Mouse (Mus musculus) hindbrain, embryonic 14.5 days (tissue): ENCODE results near the gene Psmb7. TPM values are rescaled to one million over a fixed set of nuclear protein-coding genes. Genes with fewer than 3 reads are reported as not detected.

ENCODE experiments used
- ATAC-seq: fragments of 200-750 bp; cut with Nextera tagmentation; 2 replicates; pipeline ENCODE4 v1.8.0; 2017; ENCODE audit warnings: moderate number of reproducible peaks, mild to moderate bottlenecking, moderate TSS enrichment, moderate library complexity; ENCODE audit not compliant: low FRiP score
- DNase-seq: peaks from one replicate; pipeline ENCODE4 v3.0.0-alpha.2; 2015; ENCODE audit warnings: low spot score
- H3K27ac ChIP-seq: fragments of 300-500 bp; sonication (generic); 2 replicates; pipeline ENCODE4 v1.5.1; 2014; ENCODE audit warnings: mild to moderate bottlenecking, moderate library complexity
- H3K27me3 ChIP-seq: fragments of 300-500 bp; sonication (generic); 2 replicates; pipeline ENCODE4 v1.6.1; 2014; ENCODE audit warnings: mild to moderate bottlenecking, low read length, mixed read lengths; ENCODE audit not compliant: control insufficient read depth, insufficient read depth
- H3K36me3 ChIP-seq: fragments of 300-500 bp; sonication (generic); replicated peaks from 2 replicates; pipeline ENCODE4 v1.6.1; 2014; ENCODE audit not compliant: control insufficient read depth, insufficient read depth
- H3K4me1 ChIP-seq: fragments of 300-500 bp; sonication (generic); replicated peaks from 2 replicates; pipeline ENCODE4 v1.6.1; 2014; ENCODE audit warnings: antibody characterized with exemption, low read length, mixed read lengths; ENCODE audit not compliant: control insufficient read depth, insufficient read depth
- H3K4me2 ChIP-seq: fragments of 300-500 bp; sonication (generic); replicated peaks from 2 replicates; pipeline ENCODE4 v1.6.1; 2014; ENCODE audit warnings: mild to moderate bottlenecking, moderate library complexity
- H3K4me3 ChIP-seq: fragments of 300-500 bp; sonication (generic); replicated peaks from 2 replicates; pipeline ENCODE4 v1.5.1; 2014; ENCODE audit warnings: mild to moderate bottlenecking, low read length
- H3K9ac ChIP-seq: fragments of 300-500 bp; sonication (generic); 2 replicates; pipeline ENCODE4 v1.6.1; 2014
- H3K9me3 ChIP-seq: fragments of 300-500 bp; sonication (generic); 2 replicates; pipeline ENCODE4 v1.6.1; 2016; ENCODE audit warnings: low read length; ENCODE audit not compliant: control insufficient read depth
- WGBS: fragments of 180-500 bp; shearing (Covaris S2); extraction: QIAGEN DNeasy Blood & Tissue Kit; methylation state at CpG from one replicate; pipeline ENCODE4 v1.1.7; 2014; 5-methylcytosine and 5-hydroxymethylcytosine counted together
- polyA plus RNA-seq: library from polyadenylated mRNA; unstranded; fragments of >200 nt; fragmentation: Nextera tagmentation; extraction: Ambion mirVana; gene quantifications from 2 replicates; pipeline ENCODE4 v1.2.1, GENCODE M21; 2014

Gene Psmb7
- polyA plus RNA-seq, 1 experiment from 2014 or later = 305 TPM

DNA sequence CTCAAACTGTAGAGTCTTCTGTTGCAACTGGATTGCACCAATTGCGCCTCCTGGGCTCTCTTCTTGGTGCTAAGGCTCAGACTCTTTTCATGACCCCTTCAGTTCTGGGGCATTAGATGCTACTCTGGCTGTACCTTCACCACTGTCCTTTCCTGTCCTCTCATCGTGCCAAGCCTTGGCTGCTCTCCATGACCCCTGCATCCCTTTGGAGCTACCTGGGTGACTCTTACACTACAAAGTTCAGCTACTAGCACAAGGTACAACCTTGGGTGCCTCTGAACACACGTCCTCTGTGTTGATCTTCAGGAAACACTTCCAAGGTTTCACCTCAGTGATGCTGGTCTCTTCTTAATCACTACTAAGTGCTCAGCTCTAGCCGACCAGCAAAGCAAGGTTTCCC is 81.3 kb downstream of the Psmb7 start:
- H3K4me3 ChIP-seq = no peak overlapping the region
- H3K4me2 ChIP-seq = no peak overlapping the region
- no peak overlapping the region for H3K27ac ChIP-seq
- DNase-seq = no peak
- H3K27me3 ChIP-seq = no peaks in the 10 kb centered on the region
- H3K9ac ChIP-seq = no peak overlapping the region
- 0 out of 2 replicates have a peak, but pooled peaks cover 4% of the 10 kb centered on the region for H3K4me1 ChIP-seq
- no peaks in the 10 kb centered on the region for H3K9me3 ChIP-seq
- H3K36me3 ChIP-seq = no peaks in the 10 kb centered on the region; the same call in 1 of the 2 replicates
- ATAC-seq = no peak
- 92% methylated on average over 4 of the region's 4 CpGs for WGBS

DNA sequence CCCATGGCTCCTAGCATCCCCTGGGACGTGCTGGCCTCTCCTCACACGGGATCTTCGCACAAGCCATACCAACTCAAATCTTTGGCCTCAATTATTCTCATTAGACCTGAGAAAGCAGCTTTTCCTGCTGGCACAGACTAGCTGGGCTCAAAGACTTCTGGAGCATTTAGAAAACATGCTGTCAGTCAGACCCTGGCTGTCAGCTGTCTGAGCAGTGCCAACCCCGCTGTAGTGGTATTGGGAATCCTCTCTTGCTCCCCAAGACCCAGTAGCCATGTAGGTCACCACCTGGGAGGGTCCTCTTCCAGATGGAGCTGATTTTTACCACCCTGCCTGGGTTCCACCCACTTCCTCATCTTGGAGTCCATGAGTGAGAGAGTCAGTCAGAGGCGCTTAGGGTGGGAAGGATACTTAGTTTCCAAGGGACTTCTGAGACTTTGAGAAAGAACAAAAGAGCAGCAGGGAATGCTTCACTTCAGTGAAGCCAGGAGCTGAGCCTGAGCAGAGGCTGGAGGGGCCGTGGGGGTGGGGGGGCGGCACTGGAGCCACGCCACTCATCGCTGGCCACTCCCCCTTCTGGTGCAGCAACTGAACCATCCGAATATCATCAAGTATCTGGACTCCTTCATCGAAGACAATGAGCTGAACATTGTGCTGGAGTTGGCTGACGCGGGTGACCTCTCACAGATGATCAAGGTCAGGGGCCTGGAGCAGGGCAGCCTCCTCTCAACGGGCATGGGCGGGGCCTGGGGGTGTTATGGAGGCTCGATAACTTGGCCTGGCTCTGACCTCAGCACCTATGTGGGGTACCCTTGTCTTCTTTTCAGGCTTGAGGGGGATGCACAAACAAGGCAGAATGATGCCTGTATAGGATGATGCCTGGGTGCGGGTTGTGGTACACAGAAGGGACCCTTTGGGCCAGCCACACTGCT is 83.3 kb downstream of the Psmb7 start:
- Histone ChIP-seq H3K9ac (no peak overlapping the region), H3K4me3 (no peak overlapping the region), H3K27ac (no peak overlapping the region), H3K36me3 (no peaks in the 10 kb centered on the region; the same call in 1 of the 2 replicates), H3K9me3 (no peaks in the 10 kb centered on the region), H3K4me1 (0 out of 2 replicates have a peak, but pooled peaks cover 8% of the 10 kb centered on the region), H3K4me2 (no peak overlapping the region), H3K27me3 (no peaks in the 10 kb centered on the region)
- ATAC-seq = 0 out of 2 replicates have a peak, but pooled peaks have one; percentile 9
- no peak for DNase-seq
- WGBS = 44% methylated on average over 17 of the region's 17 CpGs

DNA sequence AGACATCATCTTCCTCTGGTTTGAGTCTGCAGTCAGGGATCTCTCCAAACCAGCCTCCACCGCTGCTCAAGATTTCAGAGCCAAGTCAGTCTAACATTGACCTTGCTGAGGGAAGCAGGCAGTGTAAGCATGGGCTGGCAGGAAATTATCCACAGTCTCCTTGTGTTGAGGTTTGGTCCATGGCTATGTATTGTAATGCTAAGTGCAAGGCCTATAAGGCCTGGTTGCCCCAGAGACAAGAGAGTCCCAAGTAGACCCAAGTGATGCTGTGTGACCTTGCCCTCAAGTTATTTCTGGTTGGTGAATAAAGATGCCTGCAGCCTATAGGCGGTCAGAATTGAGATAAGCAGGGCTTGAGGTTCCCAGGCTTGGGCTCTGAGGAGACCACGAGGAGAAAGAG is 87.2 kb downstream of the Psmb7 start:
- ATAC-seq (no peak), DNase-seq (no peak)
- 63% methylated on average over 3 of the region's 3 CpGs for WGBS
- Histone ChIP-seq H3K36me3 (no peaks in the 10 kb centered on the region), H3K9me3 (no peaks in the 10 kb centered on the region), H3K4me2 (no peak overlapping the region), H3K9ac (no peak overlapping the region), H3K27me3 (no peaks in the 10 kb centered on the region), H3K4me3 (no peak overlapping the region), H3K4me1 (peaks cover 25% of the 10 kb centered on the region), H3K27ac (no peak overlapping the region)

DNA sequence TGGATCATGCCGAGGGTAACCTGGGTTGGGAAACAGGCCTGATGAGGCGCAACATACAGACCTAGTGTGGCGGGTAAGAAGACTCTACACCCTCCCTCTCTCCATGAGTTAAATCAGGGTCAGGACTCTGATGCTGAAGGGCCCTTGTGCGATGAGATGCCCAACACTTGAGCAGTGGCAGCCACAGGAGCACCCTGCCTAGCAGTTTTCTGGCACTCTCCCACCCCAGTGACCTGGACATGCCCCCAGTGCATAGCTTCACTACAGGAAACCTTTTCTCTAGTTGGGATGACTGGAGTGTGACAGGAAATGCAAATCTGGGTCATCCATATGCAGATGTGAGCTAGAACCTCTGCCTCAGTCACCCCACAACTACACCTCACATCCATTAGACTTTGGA is 88.2 kb downstream of the Psmb7 start:
- H3K27ac ChIP-seq = no peak overlapping the region
- H3K4me2 ChIP-seq = no peak overlapping the region
- no peak overlapping the region for H3K9ac ChIP-seq
- peaks cover 25% of the 10 kb centered on the region for H3K4me1 ChIP-seq
- no peaks in the 10 kb centered on the region for H3K9me3 ChIP-seq
- H3K36me3 ChIP-seq = no peaks in the 10 kb centered on the region
- 78% methylated on average over 4 of the region's 4 CpGs for WGBS
- H3K4me3 ChIP-seq = no peak overlapping the region
- DNase-seq (no peak), ATAC-seq (no peak)
- H3K27me3 ChIP-seq = no peaks in the 10 kb centered on the region

DNA sequence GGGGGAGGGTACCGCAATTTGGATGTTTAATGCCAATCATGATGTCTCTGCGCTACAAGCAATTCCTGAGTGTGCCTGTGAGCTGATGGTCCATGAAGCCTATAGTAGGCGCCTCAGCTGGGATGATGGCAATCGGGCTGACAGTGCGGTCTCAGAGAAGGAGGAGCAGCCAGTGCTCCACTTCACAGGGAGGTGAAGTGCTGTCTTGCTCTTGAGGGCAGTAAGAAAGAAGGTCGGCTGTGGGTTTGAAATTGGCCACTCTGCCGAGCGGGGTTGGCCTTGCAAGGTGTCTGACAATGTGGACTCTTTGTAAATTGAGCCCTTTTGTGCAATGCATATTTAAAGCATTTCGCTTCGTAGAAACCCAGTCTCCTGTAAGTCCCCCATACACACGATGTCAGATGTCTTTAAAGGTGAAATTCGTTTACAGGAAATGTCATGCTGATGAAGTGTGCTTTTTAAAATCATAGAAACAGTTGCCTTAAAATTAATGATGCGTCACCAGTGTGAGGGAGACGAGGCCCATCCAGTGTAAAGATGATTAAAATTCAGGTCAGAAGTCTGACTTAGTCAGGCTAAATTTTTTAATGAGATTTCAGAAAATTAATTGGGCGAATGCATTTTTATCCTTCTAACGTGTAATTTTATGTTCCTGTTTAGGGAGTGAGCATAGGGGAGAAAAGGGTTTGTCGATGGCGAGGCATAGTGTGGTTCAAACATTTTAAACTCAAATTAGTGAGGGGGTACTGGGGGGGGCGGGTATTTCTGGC is 89.5 kb downstream of the Psmb7 start:
- H3K27ac ChIP-seq = no peak overlapping the region
- DNase-seq (no peak), ATAC-seq (no peak)
- H3K27me3 ChIP-seq = no peaks in the 10 kb centered on the region
- no peaks in the 10 kb centered on the region for H3K36me3 ChIP-seq
- no peak overlapping the region for H3K4me2 ChIP-seq
- peaks cover 21% of the 10 kb centered on the region for H3K4me1 ChIP-seq
- no peaks in the 10 kb centered on the region for H3K9me3 ChIP-seq
- 51% methylated on average over 19 of the region's 19 CpGs for WGBS
- H3K9ac ChIP-seq = no peak overlapping the region
- H3K4me3 ChIP-seq = no peak overlapping the region

DNA sequence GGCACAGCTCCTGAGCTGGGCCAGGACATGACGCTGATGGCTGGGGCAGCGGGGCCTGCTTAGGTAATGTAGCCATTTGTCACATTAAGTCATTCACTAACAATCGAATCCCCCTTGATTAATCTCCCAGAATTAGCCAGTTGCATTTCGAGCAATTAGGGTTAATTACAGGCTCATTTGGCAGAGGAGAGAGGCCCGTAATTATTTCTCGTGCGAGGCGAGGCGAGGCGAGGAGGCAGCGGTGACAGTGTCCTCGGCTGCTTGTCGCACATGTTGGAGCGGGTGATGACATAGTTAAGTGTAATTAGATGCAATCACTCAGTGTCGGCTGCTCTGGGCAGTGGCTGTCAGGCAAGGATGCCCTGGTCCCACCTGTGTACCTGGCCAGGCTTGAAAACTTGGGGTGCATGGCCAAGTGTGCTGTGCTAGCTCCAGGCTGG is 91.9 kb downstream of the Psmb7 start:
- Histone ChIP-seq H3K27ac (no peak overlapping the region), H3K4me3 (no peak overlapping the region), H3K4me2 (no peak overlapping the region), H3K36me3 (no peaks in the 10 kb centered on the region), H3K4me1 (peaks cover 22% of the 10 kb centered on the region), H3K27me3 (no peaks in the 10 kb centered on the region), H3K9ac (no peak overlapping the region), H3K9me3 (no peaks in the 10 kb centered on the region)
- WGBS = 33% methylated on average over 15 of the region's 15 CpGs
- DNase-seq (peak; percentile 63), ATAC-seq (peak; percentile 64)

DNA sequence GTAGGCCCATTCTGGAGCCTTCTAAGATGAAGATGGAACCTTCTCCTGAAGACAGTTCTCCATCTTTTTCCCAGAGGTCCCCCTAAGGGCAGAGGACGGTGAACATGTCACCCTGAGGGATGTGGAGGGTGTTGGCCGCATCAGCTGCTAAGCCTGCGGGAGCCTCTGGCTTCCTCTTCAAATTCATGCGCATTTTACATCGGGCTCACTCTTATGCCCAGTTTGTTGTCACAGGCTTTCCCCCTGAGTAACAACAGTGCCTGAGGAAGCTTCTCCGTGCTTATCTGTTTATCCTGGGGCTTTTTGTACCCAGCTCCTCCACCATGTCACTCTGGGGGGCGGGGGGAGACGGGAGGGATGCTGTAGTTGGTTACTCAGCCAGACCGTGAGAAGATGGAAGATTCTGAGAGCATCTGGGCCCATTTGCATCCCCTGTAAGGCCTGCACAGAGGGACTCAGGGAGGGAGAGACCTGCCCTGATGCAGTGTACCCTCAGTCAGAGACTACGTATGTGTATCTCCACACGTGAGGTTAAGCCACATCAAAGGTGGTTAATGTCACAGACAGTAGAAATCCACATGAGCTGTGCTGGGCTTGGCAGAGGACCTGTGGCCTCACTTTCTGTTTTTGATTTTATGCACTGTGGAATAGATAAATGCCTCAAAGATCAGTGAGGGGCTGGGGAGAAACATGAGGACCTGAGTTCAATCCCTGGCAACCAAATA is 95.9 kb downstream of the Psmb7 start:
- Histone ChIP-seq H3K9ac (no peak overlapping the region), H3K27ac (no peak overlapping the region), H3K4me3 (no peak overlapping the region), H3K9me3 (no peaks in the 10 kb centered on the region), H3K4me2 (no peak overlapping the region), H3K36me3 (no peaks in the 10 kb centered on the region), H3K4me1 (peaks cover 14% of the 10 kb centered on the region), H3K27me3 (no peaks in the 10 kb centered on the region)
- DNase-seq (no peak), ATAC-seq (no peak)
- WGBS = 37% methylated on average over 11 of the region's 11 CpGs

DNA sequence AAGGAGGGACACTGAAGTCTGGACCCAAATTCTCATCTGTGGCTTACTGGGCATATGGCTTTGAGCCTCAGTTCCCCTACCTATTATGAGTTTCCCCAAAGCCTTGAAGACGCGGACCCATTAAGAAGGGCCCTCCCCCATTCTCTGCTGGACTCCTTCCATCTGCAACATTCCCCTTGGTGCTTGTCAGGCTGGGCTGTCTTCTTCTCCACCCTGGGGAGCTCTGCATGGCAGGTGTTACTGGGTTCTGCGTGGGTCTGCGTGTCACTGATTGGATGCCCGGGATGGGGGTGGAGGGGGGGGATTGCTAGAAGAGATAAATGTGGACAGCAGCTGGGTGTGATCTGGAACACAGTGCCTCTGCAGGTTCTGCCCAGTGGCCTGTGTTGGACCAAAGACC is 97.1 kb downstream of the Psmb7 start:
- Histone ChIP-seq H3K27ac (no peak overlapping the region), H3K36me3 (no peaks in the 10 kb centered on the region), H3K27me3 (no peaks in the 10 kb centered on the region), H3K4me2 (no peak overlapping the region), H3K4me1 (peaks cover 14% of the 10 kb centered on the region), H3K9me3 (no peaks in the 10 kb centered on the region), H3K9ac (no peak overlapping the region), H3K4me3 (no peak overlapping the region)
- DNase-seq (no peak), ATAC-seq (no peak)
- WGBS = 54% methylated on average over 5 of the region's 5 CpGs

DNA sequence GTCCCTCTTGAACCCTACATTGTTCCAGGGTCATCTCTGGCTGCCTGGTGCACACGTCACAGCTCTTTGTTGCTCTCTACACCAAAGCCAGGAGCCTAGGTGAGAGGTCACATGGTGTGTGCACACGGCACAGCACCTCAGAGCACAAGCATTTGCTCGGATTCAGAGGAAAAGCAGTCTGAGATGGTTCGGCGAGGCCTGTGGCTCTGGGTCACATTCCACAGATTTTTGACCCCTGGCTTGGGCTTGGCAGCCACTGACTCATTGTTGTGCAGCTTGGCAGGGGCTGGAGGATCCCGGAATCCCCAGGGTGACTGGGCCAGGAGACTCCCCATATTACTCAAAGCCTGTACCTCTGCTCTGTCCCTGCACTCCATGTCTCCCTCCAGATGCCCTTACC is 97.7 kb downstream of the Psmb7 start:
- 16% methylated on average over 6 of the region's 6 CpGs for WGBS
- DNase-seq (no peak), ATAC-seq (no peak)
- H3K4me1 ChIP-seq = peaks cover 14% of the 10 kb centered on the region
- H3K9ac ChIP-seq = no peak overlapping the region
- H3K4me3 ChIP-seq = no peak overlapping the region
- no peak overlapping the region for H3K4me2 ChIP-seq
- H3K27me3 ChIP-seq = no peaks in the 10 kb centered on the region
- no peaks in the 10 kb centered on the region for H3K36me3 ChIP-seq
- H3K27ac ChIP-seq = no peak overlapping the region
- no peaks in the 10 kb centered on the region for H3K9me3 ChIP-seq
